Mouse (Mus musculus): ENCODE results near the gene Cd9. TPM values are rescaled to one million over a fixed set of nuclear protein-coding genes. Genes with fewer than 3 reads are reported as not detected.

Gene Cd9
- polyA plus RNA-seq, 1 experiment from 2014 or later: 118 TPM

DNA sequence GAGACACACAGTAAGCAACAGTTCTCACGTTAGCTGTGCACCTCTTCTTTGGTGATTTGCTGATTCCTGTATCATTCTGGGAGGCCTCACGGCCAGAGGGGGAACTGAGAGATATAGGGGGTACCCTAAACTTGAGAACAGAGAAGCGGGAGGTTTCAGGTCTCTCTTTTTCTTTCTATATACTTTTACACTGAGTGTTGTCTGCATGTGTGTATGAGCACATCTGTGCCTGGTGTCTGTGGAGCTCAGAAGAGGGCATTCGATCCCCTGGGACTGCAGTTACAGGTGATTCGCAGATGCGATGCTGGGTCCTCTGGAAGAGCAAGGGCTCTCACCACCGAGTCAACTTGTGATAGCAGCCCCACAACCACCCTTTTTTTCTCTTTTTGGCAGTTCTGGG is 33.3 kb downstream of the Cd9 start:
- Histone ChIP-seq H3K27ac (ENCODE audit: low read depth, low read length) (no peak overlapping the region), H3K36me3 (ENCODE audit: control insufficient read depth, insufficient read depth, low read length) (peaks cover 11% of the 10 kb centered on the region; the same call in 1 of the 2 replicates), H3K4me3 (ENCODE audit: low read length) (no peak overlapping the region), H3K4me1 (ENCODE audit: control insufficient read depth, insufficient read depth, low read length) (no peaks in the 10 kb centered on the region), H3K9ac (ENCODE audit: low read depth, low read length) (no peak overlapping the region), H3K4me2 (replicated peaks; ENCODE audit: low read depth, low read length) (no peak overlapping the region), H3K27me3 (ENCODE audit: control insufficient read depth, insufficient read depth, low read length) (no peaks in the 10 kb centered on the region), H3K9me3 (ENCODE audit: control insufficient read depth, low read length) (no peaks in the 10 kb centered on the region)
- no peak for ATAC-seq (ENCODE audit: low FRiP score, low TSS enrichment)
- 88% methylated on average over 7 of the region's 7 CpGs for WGBS

DNA sequence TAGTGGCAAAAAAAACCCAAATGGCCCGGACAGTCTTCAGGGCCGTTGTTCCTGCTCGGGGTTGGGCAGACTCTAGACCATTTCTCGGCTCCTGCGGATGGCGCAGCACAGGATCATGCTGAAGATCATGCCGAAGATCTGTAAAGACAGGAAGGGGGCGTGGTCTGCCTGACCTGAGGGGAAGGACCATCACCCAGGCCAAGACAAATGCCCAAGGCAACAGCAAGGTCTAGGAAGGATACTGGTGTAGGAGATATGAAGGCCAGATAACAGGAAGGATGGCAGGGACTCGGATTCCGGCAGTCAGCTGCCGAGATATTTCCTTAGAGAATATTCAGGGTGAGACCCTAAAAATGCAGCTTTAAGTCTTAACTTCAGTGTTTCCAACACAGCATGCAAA is 34.0 kb downstream of the Cd9 start:
- 0 out of 2 replicates have a peak, but pooled peaks cover 3% of the 10 kb centered on the region for H3K4me1 ChIP-seq (ENCODE audit: control insufficient read depth, insufficient read depth, low read length)
- H3K9ac ChIP-seq (ENCODE audit: low read depth, low read length): no peak overlapping the region
- H3K4me3 ChIP-seq (ENCODE audit: low read length): no peak overlapping the region
- no peak overlapping the region for H3K27ac ChIP-seq (ENCODE audit: low read depth, low read length)
- H3K9me3 ChIP-seq (ENCODE audit: control insufficient read depth, low read length): no peaks in the 10 kb centered on the region
- no peak overlapping the region for H3K4me2 ChIP-seq (replicated peaks; ENCODE audit: low read depth, low read length)
- WGBS: 83% methylated on average over 11 of the region's 11 CpGs
- H3K36me3 ChIP-seq (ENCODE audit: control insufficient read depth, insufficient read depth, low read length): peaks cover 11% of the 10 kb centered on the region; the same call in 1 of the 2 replicates
- H3K27me3 ChIP-seq (ENCODE audit: control insufficient read depth, insufficient read depth, low read length): no peaks in the 10 kb centered on the region
- ATAC-seq (ENCODE audit: low FRiP score, low TSS enrichment): no peak

DNA sequence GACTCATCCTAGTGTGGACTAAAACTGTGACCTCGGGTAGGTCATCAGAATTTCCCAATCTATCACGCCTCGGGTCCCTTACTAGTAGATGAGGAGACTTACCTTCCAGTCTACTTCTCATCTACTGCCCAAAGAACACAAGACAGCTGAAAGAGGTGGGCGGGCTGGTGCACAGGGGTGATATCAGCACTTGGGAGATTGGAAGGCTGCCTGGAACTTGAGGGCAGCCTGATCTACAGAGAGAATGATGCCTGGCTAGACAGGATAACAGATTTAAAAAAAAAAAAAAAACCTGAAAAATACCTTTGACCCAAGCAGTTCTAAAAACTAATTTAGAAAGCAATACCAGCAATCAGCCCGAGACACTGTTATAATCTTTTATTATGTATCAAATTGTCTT is 34.7 kb downstream of the Cd9 start:
- H3K9me3 ChIP-seq (ENCODE audit: control insufficient read depth, low read length): no peaks in the 10 kb centered on the region
- H3K27ac ChIP-seq (ENCODE audit: low read depth, low read length): no peak overlapping the region
- H3K4me3 ChIP-seq (ENCODE audit: low read length): no peak overlapping the region
- WGBS: 90% methylated on average over 5 of the region's 5 CpGs
- H3K27me3 ChIP-seq (ENCODE audit: control insufficient read depth, insufficient read depth, low read length): no peaks in the 10 kb centered on the region
- H3K36me3 ChIP-seq (ENCODE audit: control insufficient read depth, insufficient read depth, low read length): peaks cover 11% of the 10 kb centered on the region; the same call in 1 of the 2 replicates
- no peak for ATAC-seq (ENCODE audit: low FRiP score, low TSS enrichment)
- 0 out of 2 replicates have a peak, but pooled peaks cover 3% of the 10 kb centered on the region for H3K4me1 ChIP-seq (ENCODE audit: control insufficient read depth, insufficient read depth, low read length)
- no peak overlapping the region for H3K9ac ChIP-seq (ENCODE audit: low read depth, low read length)
- H3K4me2 ChIP-seq (replicated peaks; ENCODE audit: low read depth, low read length): no peak overlapping the region

DNA sequence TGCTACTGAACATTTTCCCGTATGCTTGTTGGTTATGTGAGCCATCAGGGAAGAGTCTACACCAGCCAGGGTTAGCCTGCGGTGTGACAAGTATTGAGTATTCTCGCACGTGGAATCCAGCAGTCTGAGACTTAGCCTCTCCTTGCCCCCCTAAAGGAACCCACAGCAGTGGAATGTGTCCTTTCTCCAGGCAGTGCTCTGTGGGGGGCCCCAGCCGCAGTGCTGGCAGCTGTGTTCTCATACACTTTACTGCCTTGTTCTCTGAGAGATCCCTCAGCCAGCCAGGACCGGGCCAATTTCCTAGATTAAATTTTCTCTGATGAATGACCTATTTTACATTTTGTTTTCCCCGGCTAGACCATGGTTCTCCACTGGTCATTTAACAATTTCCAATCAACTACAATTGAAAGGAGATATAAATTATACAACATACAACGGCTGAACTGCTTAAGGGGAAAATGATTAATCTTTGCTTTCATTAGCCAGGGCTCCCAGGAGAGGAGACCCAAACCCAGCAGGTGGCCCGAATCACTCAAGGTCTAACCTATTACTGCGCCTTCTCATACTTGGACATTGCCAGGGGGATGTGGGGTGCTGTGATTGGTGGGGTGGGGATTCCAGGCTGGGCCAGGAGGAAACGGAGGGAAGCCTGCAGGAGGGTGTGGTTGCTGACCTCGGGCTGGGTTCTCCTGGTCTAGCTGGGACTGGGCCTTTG is 38.6 kb downstream of the Cd9 start:
- 0 out of 2 replicates have a peak, but pooled peaks cover 3% of the 10 kb centered on the region for H3K4me1 ChIP-seq (ENCODE audit: control insufficient read depth, insufficient read depth, low read length)
- no peak; the same call in 1 of the 2 replicates for ATAC-seq (ENCODE audit: low FRiP score, low TSS enrichment)
- H3K36me3 ChIP-seq (ENCODE audit: control insufficient read depth, insufficient read depth, low read length): peaks cover 4% of the 10 kb centered on the region; the same call in 1 of the 2 replicates
- H3K9me3 ChIP-seq (ENCODE audit: control insufficient read depth, low read length): no peaks in the 10 kb centered on the region
- no peak overlapping the region for H3K4me2 ChIP-seq (replicated peaks; ENCODE audit: low read depth, low read length)
- no peaks in the 10 kb centered on the region for H3K27me3 ChIP-seq (ENCODE audit: control insufficient read depth, insufficient read depth, low read length)
- WGBS: 42% methylated on average over 12 of the region's 12 CpGs
- no peak overlapping the region for H3K9ac ChIP-seq (ENCODE audit: low read depth, low read length)
- H3K4me3 ChIP-seq (ENCODE audit: low read length): no peak overlapping the region
- H3K27ac ChIP-seq (ENCODE audit: low read depth, low read length): no peak overlapping the region

DNA sequence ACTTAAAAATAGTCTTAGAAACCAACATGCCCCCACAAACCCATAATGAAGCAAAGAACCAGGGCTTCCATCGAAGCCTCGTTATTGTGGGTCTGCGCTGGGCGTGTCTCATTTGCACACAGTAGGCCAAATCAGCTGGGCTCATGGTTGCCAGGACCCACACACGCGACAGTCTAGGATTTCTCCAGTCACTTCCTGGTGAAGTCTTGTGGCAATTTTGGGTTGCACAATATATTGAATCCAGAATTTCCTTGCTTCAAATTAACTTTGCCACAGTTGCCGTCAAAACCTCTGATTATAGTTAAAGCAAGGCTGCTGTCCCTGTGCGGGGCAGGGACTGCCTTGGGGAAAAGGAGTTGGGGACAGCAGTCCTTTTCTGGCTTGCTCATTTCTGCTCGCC is 39.9 kb downstream of the Cd9 start:
- no peak for ATAC-seq (ENCODE audit: low FRiP score, low TSS enrichment)
- H3K27ac ChIP-seq (ENCODE audit: low read depth, low read length): no peak overlapping the region
- H3K9me3 ChIP-seq (ENCODE audit: control insufficient read depth, low read length): no peaks in the 10 kb centered on the region
- no peak overlapping the region for H3K4me2 ChIP-seq (replicated peaks; ENCODE audit: low read depth, low read length)
- no peak overlapping the region for H3K4me3 ChIP-seq (ENCODE audit: low read length)
- H3K4me1 ChIP-seq (ENCODE audit: control insufficient read depth, insufficient read depth, low read length): 0 out of 2 replicates have a peak, but pooled peaks cover 3% of the 10 kb centered on the region
- no peak overlapping the region for H3K9ac ChIP-seq (ENCODE audit: low read depth, low read length)
- WGBS: 90% methylated on average over 9 of the region's 9 CpGs
- 0 out of 2 replicates have a peak, but pooled peaks cover under 1% of the 10 kb centered on the region for H3K36me3 ChIP-seq (ENCODE audit: control insufficient read depth, insufficient read depth, low read length)
- H3K27me3 ChIP-seq (ENCODE audit: control insufficient read depth, insufficient read depth, low read length): no peaks in the 10 kb centered on the region

DNA sequence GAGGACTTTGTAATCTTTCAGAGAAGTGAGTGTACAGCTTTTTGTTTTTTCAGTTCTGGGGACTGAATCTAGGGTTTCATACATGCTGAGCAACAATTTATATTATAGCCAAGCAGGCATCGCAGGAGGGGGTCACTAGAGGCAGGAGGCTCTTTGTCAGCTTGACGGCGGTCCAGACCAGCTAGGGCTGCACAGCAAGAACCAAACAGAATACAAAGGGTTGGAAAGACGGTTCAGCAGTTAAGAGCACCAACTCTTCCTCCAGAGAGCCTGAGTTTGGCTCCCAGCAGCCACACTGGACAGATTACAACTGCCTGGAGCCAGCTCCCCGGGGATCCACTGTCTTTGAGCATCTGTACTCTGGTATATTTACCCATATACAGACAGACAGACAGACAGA is 40.3 kb downstream of the Cd9 start:
- Histone ChIP-seq H3K36me3 (ENCODE audit: control insufficient read depth, insufficient read depth, low read length) (no peaks in the 10 kb centered on the region), H3K27ac (ENCODE audit: low read depth, low read length) (no peak overlapping the region), H3K4me3 (ENCODE audit: low read length) (no peak overlapping the region), H3K9me3 (ENCODE audit: control insufficient read depth, low read length) (no peaks in the 10 kb centered on the region), H3K4me1 (ENCODE audit: control insufficient read depth, insufficient read depth, low read length) (0 out of 2 replicates have a peak, but pooled peaks cover 3% of the 10 kb centered on the region), H3K9ac (ENCODE audit: low read depth, low read length) (no peak overlapping the region), H3K4me2 (replicated peaks; ENCODE audit: low read depth, low read length) (no peak overlapping the region), H3K27me3 (ENCODE audit: control insufficient read depth, insufficient read depth, low read length) (no peaks in the 10 kb centered on the region)
- no peak for ATAC-seq (ENCODE audit: low FRiP score, low TSS enrichment)
- 75% methylated on average over 5 of the region's 5 CpGs for WGBS

DNA sequence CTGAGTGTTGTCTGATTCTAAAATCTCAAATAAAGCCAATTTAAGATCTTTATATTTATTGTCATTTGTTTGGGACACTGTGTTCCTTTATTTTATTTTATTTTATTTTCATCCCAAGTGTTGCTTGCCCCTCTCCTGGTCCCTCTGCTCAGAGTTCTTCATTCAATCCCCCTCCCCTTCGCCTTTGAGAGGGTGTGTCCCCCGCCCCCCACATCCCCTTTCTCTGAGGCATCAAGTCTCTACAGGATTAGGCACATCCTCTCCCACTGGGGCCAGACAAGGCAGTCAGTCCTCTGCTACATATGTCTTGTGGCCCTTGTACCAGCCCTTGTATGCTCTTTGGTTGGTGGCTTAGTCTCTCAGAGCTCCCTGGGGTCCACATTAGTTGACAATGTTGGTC is 46.9 kb downstream of the Cd9 start:
- no peak overlapping the region for H3K9ac ChIP-seq (ENCODE audit: low read depth, low read length)
- no peak overlapping the region for H3K4me3 ChIP-seq (ENCODE audit: low read length)
- WGBS: 64% methylated on average over 2 of the region's 2 CpGs
- H3K4me2 ChIP-seq (replicated peaks; ENCODE audit: low read depth, low read length): no peak overlapping the region
- no peaks in the 10 kb centered on the region for H3K9me3 ChIP-seq (ENCODE audit: control insufficient read depth, low read length)
- no peaks in the 10 kb centered on the region for H3K27me3 ChIP-seq (ENCODE audit: control insufficient read depth, insufficient read depth, low read length)
- H3K36me3 ChIP-seq (ENCODE audit: control insufficient read depth, insufficient read depth, low read length): no peaks in the 10 kb centered on the region
- ATAC-seq (ENCODE audit: low FRiP score, low TSS enrichment): no peak
- H3K27ac ChIP-seq (ENCODE audit: low read depth, low read length): no peak overlapping the region
- H3K4me1 ChIP-seq (ENCODE audit: control insufficient read depth, insufficient read depth, low read length): no peaks in the 10 kb centered on the region

DNA sequence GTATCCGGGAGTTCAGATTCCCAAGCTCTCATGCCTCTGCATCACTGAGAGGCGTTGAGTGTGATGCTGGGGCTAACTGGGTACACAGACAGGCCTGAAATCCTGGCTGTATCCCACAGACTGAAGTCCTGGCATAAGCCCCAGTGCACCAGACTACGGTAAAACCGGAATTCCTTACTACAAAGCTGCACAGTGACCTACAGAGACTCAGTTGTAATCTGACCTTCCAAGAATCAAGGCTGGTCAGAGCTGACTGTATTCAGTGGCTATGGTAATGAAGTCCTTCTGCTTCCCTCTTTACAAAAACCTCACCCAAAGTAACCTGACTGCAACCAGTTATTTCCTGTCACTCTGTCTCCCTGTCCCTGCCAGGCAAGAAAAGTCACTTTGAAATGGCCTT is 47.4 kb downstream of the Cd9 start:
- Histone ChIP-seq H3K9me3 (ENCODE audit: control insufficient read depth, low read length) (no peaks in the 10 kb centered on the region), H3K36me3 (ENCODE audit: control insufficient read depth, insufficient read depth, low read length) (no peaks in the 10 kb centered on the region), H3K27me3 (ENCODE audit: control insufficient read depth, insufficient read depth, low read length) (no peaks in the 10 kb centered on the region), H3K4me2 (replicated peaks; ENCODE audit: low read depth, low read length) (no peak overlapping the region), H3K4me1 (ENCODE audit: control insufficient read depth, insufficient read depth, low read length) (no peaks in the 10 kb centered on the region), H3K27ac (ENCODE audit: low read depth, low read length) (no peak overlapping the region), H3K9ac (ENCODE audit: low read depth, low read length) (no peak overlapping the region), H3K4me3 (ENCODE audit: low read length) (no peak overlapping the region)
- 36% methylated on average over 4 of the region's 4 CpGs for WGBS
- ATAC-seq (ENCODE audit: low FRiP score, low TSS enrichment): no peak

DNA sequence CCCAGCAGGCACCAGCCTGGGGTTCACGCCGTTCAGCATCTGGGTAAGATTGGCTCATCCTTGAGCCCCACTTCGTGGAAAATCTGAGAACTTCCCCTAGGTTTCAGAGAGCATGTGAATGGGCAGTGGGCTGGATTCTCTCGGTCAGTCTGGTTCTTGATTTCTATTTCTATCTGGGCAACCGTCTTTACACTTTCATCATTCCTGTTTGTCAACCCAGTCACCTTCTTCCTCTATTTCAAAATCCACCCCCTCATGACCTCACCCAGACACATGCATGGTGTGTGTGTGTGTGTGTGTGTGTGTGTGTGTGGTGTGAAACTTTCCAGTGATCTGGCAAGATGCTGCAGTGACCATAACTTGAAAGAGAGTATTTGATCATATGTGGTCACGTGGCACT is 49.2 kb downstream of the Cd9 start:
- 83% methylated on average over 6 of the region's 6 CpGs for WGBS
- no peak for ATAC-seq (ENCODE audit: low FRiP score, low TSS enrichment)

More for the DNA sequence above, 49.2 kb downstream of the Cd9 start:
- Histone ChIP-seq H3K27ac (ENCODE audit: low read depth, low read length) (no peak overlapping the region), H3K4me1 (ENCODE audit: control insufficient read depth, insufficient read depth, low read length) (no peaks in the 10 kb centered on the region), H3K36me3 (ENCODE audit: control insufficient read depth, insufficient read depth, low read length) (no peaks in the 10 kb centered on the region), H3K4me2 (replicated peaks; ENCODE audit: low read depth, low read length) (no peak overlapping the region), H3K4me3 (ENCODE audit: low read length) (no peak overlapping the region), H3K9me3 (ENCODE audit: control insufficient read depth, low read length) (no peaks in the 10 kb centered on the region), H3K9ac (ENCODE audit: low read depth, low read length) (no peak overlapping the region), H3K27me3 (ENCODE audit: control insufficient read depth, insufficient read depth, low read length) (no peaks in the 10 kb centered on the region)
